Mouse (Mus musculus) right cerebral cortex, postnatal 36 days (tissue): ENCODE results near the gene Emcn.

Experiments used
- DNase-seq, 2 experiments: peaks; one replicate each; pipeline ENCODE4 v3.0.0; 2022; ENCODE audit warnings: low spot score in 2 of 2, mixed read lengths in 1 of 2

Emcn gene

GRCm38 (mm10) chr3:137340938-137341337, at the start of gene Emcn:
TSS of gene Emcn (plus strand) at chr3:137341067.
- no peak for DNase-seq

GRCm38 (mm10) chr3:137293174-137293591, 47.7 kb upstream of the Emcn start:
- no peak for DNase-seq

GRCm38 (mm10) chr3:137298230-137298629, 42.6 kb upstream of the Emcn start:
- DNase-seq: no peak

GRCm38 (mm10) chr3:137300210-137300609, 40.7 kb upstream of the Emcn start:
- DNase-seq: no peak

GRCm38 (mm10) chr3:137301195-137301594, 39.7 kb upstream of the Emcn start:
- no peak for DNase-seq

GRCm38 (mm10) chr3:137302804-137303203, 38.1 kb upstream of the Emcn start:
- DNase-seq: no peak

GRCm38 (mm10) chr3:137309959-137310358, 30.9 kb upstream of the Emcn start:
- DNase-seq: no peak

- no peak for DNase-seq
Observed at GRCm38 (mm10) chr3:137312540-137312939, 28.3 kb upstream of the Emcn start.

GRCm38 (mm10) chr3:137313775-137314362, 27.0 kb upstream of the Emcn start:
- DNase-seq: no peak

- DNase-seq: no peak
Observed at GRCm38 (mm10) chr3:137318371-137318770, 22.5 kb upstream of the Emcn start.

GRCm38 (mm10) chr3:137319950-137320349, 20.9 kb upstream of the Emcn start:
- DNase-seq: no peak

GRCm38 (mm10) chr3:137322304-137322703, 18.6 kb upstream of the Emcn start:
- no peak for DNase-seq

- no peak for DNase-seq
Observed at GRCm38 (mm10) chr3:137329898-137330297, 11.0 kb upstream of the Emcn start.

GRCm38 (mm10) chr3:137330950-137331349, 9.9 kb upstream of the Emcn start:
- DNase-seq: no peak

GRCm38 (mm10) chr3:137332531-137332930, 8.3 kb upstream of the Emcn start:
- DNase-seq: no peak

GRCm38 (mm10) chr3:137335957-137336356, 4.9 kb upstream of the Emcn start:
- no peak for DNase-seq

GRCm38 (mm10) chr3:137343446-137343845, 2.6 kb downstream of the Emcn start:
- no peak for DNase-seq

- no peak for DNase-seq
Observed at GRCm38 (mm10) chr3:137351882-137352281, 11.0 kb downstream of the Emcn start.

GRCm38 (mm10) chr3:137356697-137357096, 15.8 kb downstream of the Emcn start:
- DNase-seq: no peak

GRCm38 (mm10) chr3:137367123-137367825, 26.4 kb downstream of the Emcn start:
- DNase-seq: no peak

- no peak for DNase-seq
Observed at GRCm38 (mm10) chr3:137367826-137368325, 27.0 kb downstream of the Emcn start.

GRCm38 (mm10) chr3:137372854-137373253, 32.0 kb downstream of the Emcn start:
- DNase-seq: no peak

GRCm38 (mm10) chr3:137382311-137382710, 41.4 kb downstream of the Emcn start:
- no peak for DNase-seq
